Mouse (Mus musculus) intestine, embryonic 16.5 days (tissue): ENCODE measurements around the gene Cep57l1. TPM values are rescaled to one million over a fixed set of nuclear protein-coding genes. Genes with fewer than 3 reads are reported as not detected.

Experiments
- ATAC-seq: fragments of 200-750 bp; cut with Nextera tagmentation; 2 replicates; pipeline ENCODE4 v1.8.0; 2017; ENCODE audit warnings: moderate TSS enrichment, moderate library complexity
- H3K27ac ChIP-seq: fragments of 300-500 bp; sonication (generic); 2 replicates; pipeline ENCODE4 v1.5.1; 2014; ENCODE audit warnings: mild to moderate bottlenecking, low read length
- H3K27me3 ChIP-seq: fragments of 300-500 bp; sonication (generic); replicated peaks from 2 replicates; pipeline ENCODE4 v1.6.1; 2014; ENCODE audit warnings: low read length, control low read depth, mixed read lengths; ENCODE audit not compliant: control insufficient read depth, insufficient read depth
- H3K36me3 ChIP-seq: fragments of 300-500 bp; sonication (generic); 2 replicates; pipeline ENCODE4 v1.6.1; 2014; ENCODE audit warnings: low read length, control low read depth; ENCODE audit not compliant: control insufficient read depth, insufficient read depth
- H3K4me1 ChIP-seq: fragments of 300-500 bp; sonication (generic); 2 replicates; pipeline ENCODE4 v1.6.1; 2014; ENCODE audit warnings: low read length, control low read depth, mixed read lengths; ENCODE audit not compliant: control insufficient read depth, insufficient read depth
- H3K4me2 ChIP-seq: fragments of 300-500 bp; sonication (generic); 2 replicates; pipeline ENCODE4 v1.6.1; 2014; ENCODE audit warnings: low read depth, low read length, control low read depth
- H3K4me3 ChIP-seq: fragments of 300-500 bp; sonication (generic); 2 replicates; pipeline ENCODE4 v1.5.1; 2014; ENCODE audit warnings: mild to moderate bottlenecking, low read length
- H3K9ac ChIP-seq: fragments of 300-500 bp; sonication (generic); 2 replicates; pipeline ENCODE4 v1.6.1; 2014; ENCODE audit warnings: low read depth, low read length
- H3K9me3 ChIP-seq: fragments of 300-500 bp; sonication (generic); 2 replicates; pipeline ENCODE4 v1.6.1; 2016; ENCODE audit warnings: low read length, control low read depth; ENCODE audit not compliant: control insufficient read depth
- WGBS: fragments of 180-500 bp; shearing (Covaris S2); extraction: QIAGEN DNeasy Blood & Tissue Kit; methylation state at CpG from one replicate; pipeline ENCODE4 v1.1.7; 2014; 5-methylcytosine and 5-hydroxymethylcytosine counted together
- microRNA-seq: library from miRNA; unstranded; fragments of <30 nt; microRNA quantifications from one replicate; pipeline ENCODE4, GENCODE M21; 2016
- polyA plus RNA-seq: library from polyadenylated mRNA; unstranded; fragments of >200 nt; fragmentation: Nextera tagmentation; extraction: Ambion mirVana; gene quantifications from 2 replicates; pipeline ENCODE4 v1.2.1, GENCODE M21; 2015

The Cep57l1 gene
- polyA plus RNA-seq, 1 experiment from 2014 or later = 18.6 TPM

DNA sequence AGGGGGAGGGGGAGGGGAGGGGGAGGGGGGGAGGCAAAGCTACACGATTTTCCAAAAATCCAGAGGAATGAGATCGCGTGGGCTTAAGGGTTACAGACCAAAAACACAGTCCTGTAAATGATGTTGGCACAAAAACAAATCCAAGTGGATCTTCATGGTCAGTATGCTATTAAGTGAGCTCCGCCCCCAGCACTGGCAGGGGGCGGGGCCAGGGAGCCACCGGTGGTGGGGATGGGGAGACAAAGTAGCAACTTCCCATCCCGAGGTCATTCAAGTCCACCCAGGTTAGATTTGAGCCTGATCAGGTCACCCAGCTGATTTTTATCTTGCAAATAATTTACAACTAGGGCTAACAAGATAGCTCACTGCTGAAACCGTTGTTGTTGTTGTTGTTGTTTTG, 132.3 kb downstream of the Cep57l1 start:
- no peak for ATAC-seq

DNA sequence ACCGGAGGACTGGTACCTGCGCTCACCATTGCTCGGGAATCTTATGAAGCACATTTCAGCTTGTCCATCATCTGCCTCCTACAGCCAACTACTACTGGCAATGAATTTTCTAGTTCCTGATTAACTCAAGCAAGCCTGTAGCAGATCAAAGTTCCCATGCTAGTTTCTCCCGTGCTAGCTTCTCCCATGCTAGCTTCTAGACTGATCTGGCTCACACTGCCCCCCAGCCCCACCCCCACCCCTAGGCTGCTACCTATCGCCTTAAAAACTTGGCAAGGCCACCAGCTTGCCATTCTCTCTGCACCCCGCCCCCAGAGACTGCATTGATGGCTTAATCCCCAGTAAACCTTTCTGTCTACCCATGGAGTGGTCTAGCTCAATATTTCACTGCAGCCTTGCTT, 133.0 kb downstream of the Cep57l1 start:
- ATAC-seq = no peak
- 76% methylated on average over 6 of the region's 6 CpGs for WGBS
- no peaks in the 10 kb centered on the region for H3K36me3 ChIP-seq

More for the DNA sequence above, 132.3 kb downstream of the Cep57l1 start:
- 51% methylated on average over 8 of the region's 8 CpGs for WGBS
- Histone ChIP-seq H3K4me2 (no peak overlapping the region), H3K36me3 (no peaks in the 10 kb centered on the region), H3K4me3 (no peak overlapping the region), H3K9me3 (no peaks in the 10 kb centered on the region), H3K4me1 (peaks cover 4% of the 10 kb centered on the region), H3K9ac (no peak overlapping the region), H3K27ac (no peak overlapping the region), H3K27me3 (no peaks in the 10 kb centered on the region)

DNA sequence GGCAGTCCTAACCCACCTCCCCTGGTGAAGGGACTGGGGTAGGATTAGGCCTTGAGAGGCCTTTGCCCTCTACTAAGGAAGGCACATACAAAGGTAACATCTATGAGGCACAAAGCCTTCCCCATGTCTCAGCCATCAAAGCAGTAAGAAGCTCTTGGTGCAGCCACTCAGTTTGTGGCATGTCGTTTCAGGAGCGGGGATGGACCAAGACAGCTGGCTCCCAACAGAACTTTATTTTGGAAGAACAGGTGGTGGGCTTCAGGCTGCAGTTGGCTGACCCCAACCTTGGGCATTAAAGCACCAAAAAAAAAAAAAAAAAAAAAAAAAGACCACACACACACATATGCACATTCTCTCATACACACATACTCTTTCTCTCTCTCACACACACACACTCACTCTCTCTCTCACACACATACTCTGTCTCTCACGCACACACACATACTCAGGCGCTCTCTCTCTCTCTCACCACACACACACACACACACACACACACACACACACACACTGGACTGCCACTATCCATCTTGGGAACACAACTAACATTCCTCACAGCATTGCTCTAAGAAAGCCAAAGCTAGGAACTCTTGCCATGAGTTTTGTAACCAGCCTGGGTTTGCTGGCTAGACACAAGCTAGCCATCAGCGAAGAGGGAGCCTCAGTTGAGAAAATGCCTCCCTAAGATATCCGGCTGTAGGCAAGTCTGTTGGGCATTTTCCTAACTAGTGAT, 133.7 kb downstream of the Cep57l1 start:
- Histone ChIP-seq H3K4me3 (no peak overlapping the region), H3K27ac (no peak overlapping the region), H3K36me3 (no peaks in the 10 kb centered on the region), H3K4me2 (no peak overlapping the region), H3K4me1 (peaks cover 4% of the 10 kb centered on the region; the same call in 1 of the 2 replicates), H3K27me3 (no peaks in the 10 kb centered on the region), H3K9me3 (no peaks in the 10 kb centered on the region), H3K9ac (no peak overlapping the region)
- 76% methylated on average over 6 of the region's 6 CpGs for WGBS
- no peak for ATAC-seq

More for the DNA sequence above, 133.0 kb downstream of the Cep57l1 start:
- Histone ChIP-seq H3K4me2 (no peak overlapping the region), H3K27me3 (no peaks in the 10 kb centered on the region), H3K4me3 (no peak overlapping the region), H3K9ac (no peak overlapping the region), H3K27ac (no peak overlapping the region), H3K9me3 (no peaks in the 10 kb centered on the region), H3K4me1 (peaks cover 4% of the 10 kb centered on the region; the same call in 1 of the 2 replicates)

DNA sequence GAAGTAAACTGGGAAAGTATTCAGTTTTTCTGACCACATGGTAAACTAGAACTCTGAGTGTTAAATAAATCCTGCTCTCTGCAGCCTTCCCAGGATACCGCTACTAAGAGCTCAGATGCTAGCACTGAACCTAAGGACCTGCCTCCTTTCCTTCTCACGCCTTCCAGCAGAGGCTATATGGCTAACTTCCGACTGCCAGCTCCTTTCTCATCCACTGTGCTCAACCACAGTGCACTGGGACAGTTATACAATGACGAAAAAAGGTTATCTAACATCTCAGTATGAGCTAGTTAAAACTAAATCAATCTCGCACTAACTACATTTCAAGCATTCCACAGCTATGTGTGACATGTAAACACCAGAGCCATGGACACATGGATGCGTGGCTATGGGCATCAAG, 134.4 kb downstream of the Cep57l1 start:
- H3K4me2 ChIP-seq = no peak overlapping the region
- no peaks in the 10 kb centered on the region for H3K27me3 ChIP-seq
- 52% methylated on average over 6 of the region's 6 CpGs for WGBS
- no peaks in the 10 kb centered on the region for H3K9me3 ChIP-seq
- no peak overlapping the region for H3K9ac ChIP-seq
- H3K36me3 ChIP-seq = no peaks in the 10 kb centered on the region
- H3K4me3 ChIP-seq = no peak overlapping the region
- peaks cover 4% of the 10 kb centered on the region; the same call in 1 of the 2 replicates for H3K4me1 ChIP-seq
- H3K27ac ChIP-seq = no peak overlapping the region
- no peak for ATAC-seq

DNA sequence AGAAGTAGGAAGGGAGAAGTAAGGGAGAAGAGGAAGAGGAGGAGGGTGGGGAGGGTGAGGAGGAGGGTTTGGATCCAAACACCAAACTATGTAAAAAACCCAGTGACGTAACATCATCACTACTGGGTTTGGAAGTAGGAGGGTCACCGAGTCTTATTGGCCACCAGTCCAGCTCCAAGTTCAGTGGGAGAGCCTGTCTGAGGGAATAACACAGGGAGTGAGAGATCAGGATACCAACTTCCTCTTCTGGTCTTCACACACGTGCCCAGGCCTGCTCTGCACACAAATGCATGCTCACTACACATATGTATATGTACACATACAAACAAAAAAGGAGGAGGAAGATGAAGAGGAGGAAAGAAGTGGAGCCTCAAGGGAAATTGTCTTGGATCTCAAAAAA, 135.3 kb downstream of the Cep57l1 start:
- no peaks in the 10 kb centered on the region for H3K36me3 ChIP-seq
- no peak overlapping the region for H3K4me2 ChIP-seq
- H3K27ac ChIP-seq = no peak overlapping the region
- H3K4me3 ChIP-seq = no peak overlapping the region
- no peaks in the 10 kb centered on the region for H3K27me3 ChIP-seq
- ATAC-seq = no peak
- peaks cover 4% of the 10 kb centered on the region; the same call in 1 of the 2 replicates for H3K4me1 ChIP-seq
- no peak overlapping the region for H3K9ac ChIP-seq
- no peaks in the 10 kb centered on the region for H3K9me3 ChIP-seq
- 77% methylated on average over 3 of the region's 3 CpGs for WGBS

DNA sequence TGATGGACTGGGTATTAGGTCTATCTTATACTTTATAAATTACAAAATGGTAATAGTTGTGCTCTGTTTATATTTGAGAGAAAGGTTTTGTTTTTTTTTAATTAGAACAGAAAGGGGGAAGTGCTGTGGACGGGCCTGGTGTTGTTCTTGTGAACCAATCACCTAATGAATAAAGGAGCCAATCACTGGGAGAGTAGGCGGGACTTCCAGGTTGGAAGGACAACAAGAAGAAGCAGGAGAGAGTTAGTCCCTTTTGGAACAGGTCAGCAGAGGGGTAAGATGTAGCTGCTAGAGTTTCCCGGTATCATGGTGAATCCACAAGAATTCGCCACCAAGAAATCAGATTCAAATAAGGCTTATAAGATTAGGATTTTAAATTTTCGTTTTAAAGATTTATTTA, 139.5 kb downstream of the Cep57l1 start:
- Histone ChIP-seq H3K36me3 (no peaks in the 10 kb centered on the region), H3K4me1 (no peaks in the 10 kb centered on the region), H3K4me2 (no peak overlapping the region), H3K9ac (no peak overlapping the region), H3K27ac (no peak overlapping the region), H3K9me3 (no peaks in the 10 kb centered on the region), H3K4me3 (no peak overlapping the region), H3K27me3 (no peaks in the 10 kb centered on the region)
- 80% methylated on average over 5 of the region's 5 CpGs for WGBS
- no peak for ATAC-seq

Small RNA genes lying within 50 kb of the gene (microRNA-seq; reads per million reads assigned to microRNA genes)
- not detected for gene Mir3473b

Other genes with a start within 250 kb of the Cep57l1 start
- gene Ccdc162, start 93.2 kb downstream of the Cep57l1 start, polyA plus RNA-seq = 1.0 and 1.1 TPM in 2 replicates
- 28.3 and 29.1 TPM in 2 replicates for gene Sesn1, start 64 bp upstream of the Cep57l1 start, polyA plus RNA-seq
- gene Armc2, start 208.6 kb upstream of the Cep57l1 start, polyA plus RNA-seq = 0.73 and 1.8 TPM in 2 replicates